Mouse (Mus musculus): ENCODE results near the gene AW549877.

GRCm38 (mm10) chr15:4028411-4028700 is 32.8 kb upstream of the AW549877 start:
- TF ChIP-seq CTCF (conservative IDR thresholded peaks at IDR 0.05; ENCODE audit: low read length): no peak
- TF ChIP-seq NANOG (IDR thresholded peaks at IDR 0.05; ENCODE audit: borderline replicate concordance, low read length): no peak
